Mouse (Mus musculus): ENCODE measurements around the gene Mmrn2.

Mmrn2 gene

GRCm38 (mm10) chr14:34375415-34375904 lies at the start of gene Mmrn2:
Gene Mmrn2 (plus strand): TSS chr14:34375465.
- CTCF ChIA-PET = no interaction called here

GRCm38 (mm10) chr14:34326606-34327005 lies 48.7 kb upstream of the Mmrn2 start:
- CTCF ChIA-PET = no interaction called here

DNA sequence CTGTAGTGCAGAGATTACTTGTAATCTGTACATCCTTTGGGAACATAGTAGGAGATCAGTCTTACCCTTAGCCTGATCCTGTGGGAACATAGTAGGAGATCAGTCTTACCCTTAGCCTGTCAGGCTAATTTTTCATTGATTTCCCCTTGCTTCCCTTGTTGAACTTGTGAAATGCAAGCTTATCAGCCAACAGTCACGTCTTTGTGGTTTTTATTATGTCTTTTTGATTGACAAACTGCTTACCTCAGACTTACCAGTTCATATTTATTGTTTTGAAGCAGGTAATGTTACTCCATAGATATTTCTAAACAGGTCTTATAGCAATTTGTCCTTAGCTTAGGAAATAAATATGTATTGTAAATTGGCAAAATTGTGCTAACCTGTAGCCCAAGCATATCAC lies 47.6 kb upstream of the Mmrn2 start:
- CTCF ChIA-PET = no interaction called here

GRCm38 (mm10) chr14:34330657-34331158 lies 44.6 kb upstream of the Mmrn2 start:
- CTCF ChIA-PET = no interaction called here

DNA sequence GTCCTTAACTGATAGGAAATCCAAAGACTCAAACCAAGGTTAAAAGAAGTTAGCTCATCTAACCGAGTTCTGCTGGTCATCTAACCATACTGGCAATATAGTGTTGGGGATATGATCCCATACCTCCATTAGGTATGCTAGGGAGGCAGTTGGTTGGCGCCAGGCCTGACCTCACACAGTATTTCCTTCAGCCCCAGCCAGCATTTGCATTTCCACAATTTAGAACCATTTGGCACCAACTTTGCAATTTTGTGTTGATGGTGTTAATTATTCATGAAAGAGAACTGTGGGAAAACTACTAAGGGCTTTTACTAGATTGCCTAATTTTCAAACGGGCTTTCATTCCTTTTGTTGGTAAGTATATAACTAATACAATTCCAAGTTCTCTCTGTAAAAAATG lies 43.4 kb upstream of the Mmrn2 start:
- CTCF ChIA-PET = no interaction called here

DNA sequence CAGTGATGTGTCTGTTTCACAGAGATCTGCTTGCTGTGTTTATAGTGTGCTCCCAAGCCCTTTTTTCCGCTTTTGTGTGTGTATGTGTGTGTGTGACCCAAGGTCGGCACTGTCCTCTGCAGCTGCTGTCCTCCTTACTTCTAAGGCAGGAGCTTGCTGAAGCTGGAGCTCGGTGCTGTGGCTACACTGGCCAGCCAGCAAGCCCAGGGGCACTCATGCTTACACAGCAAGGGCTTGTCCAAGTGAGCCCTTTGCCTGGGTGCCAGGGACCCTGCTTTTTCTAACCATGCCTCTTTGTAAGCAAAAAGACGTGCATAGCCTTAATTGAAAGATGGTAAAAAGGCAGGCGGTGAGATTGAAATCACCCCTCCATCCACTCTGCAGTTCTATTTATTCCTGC lies 42.8 kb upstream of the Mmrn2 start:
- CTCF ChIA-PET = no interaction called here

DNA sequence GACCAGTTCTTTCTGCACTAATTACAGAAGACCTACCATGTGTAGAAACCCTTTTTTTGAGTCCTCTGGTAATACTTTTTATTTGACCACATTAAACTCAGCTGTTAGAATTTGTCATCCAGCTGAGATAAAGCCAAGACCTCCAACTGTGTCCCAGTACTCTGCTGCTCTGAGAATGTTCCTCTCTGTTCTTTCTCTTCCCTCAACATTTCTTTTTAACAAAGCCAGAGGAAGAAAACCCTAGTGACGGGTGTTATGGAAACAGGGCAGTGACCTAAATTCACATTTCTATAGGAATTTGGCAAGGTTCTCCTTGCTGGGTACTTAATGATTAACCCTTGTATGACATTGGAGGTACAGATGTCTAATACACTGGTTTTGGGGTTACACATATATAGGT lies 35.8 kb upstream of the Mmrn2 start:
- CTCF ChIA-PET = no interaction called here

GRCm38 (mm10) chr14:34341993-34342392 lies 33.3 kb upstream of the Mmrn2 start:
- CTCF ChIA-PET = no interaction called here

DNA sequence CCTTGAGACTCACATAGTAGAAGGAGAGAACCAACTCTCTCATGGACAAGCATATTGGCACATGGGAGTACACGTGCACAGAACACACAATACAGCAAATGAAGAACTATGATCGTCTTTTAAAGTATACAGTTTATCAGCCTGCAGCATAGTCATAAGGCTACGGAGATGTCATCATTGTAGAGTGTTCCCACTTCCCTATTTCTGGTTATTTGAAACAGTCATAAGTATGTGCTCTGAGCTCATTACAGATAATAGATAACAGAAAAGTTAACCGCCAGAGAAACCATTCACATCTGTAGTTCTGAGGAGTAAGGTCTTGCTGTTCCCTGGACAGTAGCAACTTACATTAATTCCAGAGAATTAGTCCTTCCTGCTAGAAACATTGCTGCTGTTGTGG lies 32.2 kb upstream of the Mmrn2 start:
- CTCF ChIA-PET = no interaction called here

DNA sequence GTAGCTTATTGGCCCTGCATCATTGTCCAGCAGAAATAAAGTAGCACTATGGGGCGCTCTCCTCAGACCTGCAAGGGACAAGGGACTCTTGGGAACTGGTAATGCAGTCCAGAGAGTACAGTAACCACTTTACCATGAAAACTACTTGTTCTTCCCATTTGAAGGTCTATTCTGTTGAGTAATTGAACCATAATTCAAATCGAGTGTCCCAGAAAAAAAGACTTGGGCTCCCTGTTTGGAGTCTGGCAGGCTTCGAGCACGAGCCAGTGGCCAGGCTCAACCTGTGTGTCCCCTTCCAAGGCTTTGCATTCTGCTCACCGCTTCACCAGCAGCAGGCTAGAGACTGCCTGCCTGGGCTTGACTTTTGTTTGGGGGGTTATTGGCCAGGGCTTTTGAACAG lies 30.9 kb upstream of the Mmrn2 start:
- CTCF ChIA-PET = no interaction called here

GRCm38 (mm10) chr14:34345771-34346566 lies 29.3 kb upstream of the Mmrn2 start:
- CTCF ChIA-PET = interaction anchor here (0.7 kb wide), 1 partner anchor 285 kb away, joined by 13 read pairs; no protein-coding TSS in a partner anchor

- CTCF ChIA-PET = interaction anchor here (0.6 to 0.7 kb wide), 2 partner anchors 47 to 284 kb away, joined by 3 to 13 read pairs; no protein-coding TSS in a partner anchor
These were observed 28.2 kb upstream of the Mmrn2 start for GRCm38 (mm10) chr14:34347084-34347483.

DNA sequence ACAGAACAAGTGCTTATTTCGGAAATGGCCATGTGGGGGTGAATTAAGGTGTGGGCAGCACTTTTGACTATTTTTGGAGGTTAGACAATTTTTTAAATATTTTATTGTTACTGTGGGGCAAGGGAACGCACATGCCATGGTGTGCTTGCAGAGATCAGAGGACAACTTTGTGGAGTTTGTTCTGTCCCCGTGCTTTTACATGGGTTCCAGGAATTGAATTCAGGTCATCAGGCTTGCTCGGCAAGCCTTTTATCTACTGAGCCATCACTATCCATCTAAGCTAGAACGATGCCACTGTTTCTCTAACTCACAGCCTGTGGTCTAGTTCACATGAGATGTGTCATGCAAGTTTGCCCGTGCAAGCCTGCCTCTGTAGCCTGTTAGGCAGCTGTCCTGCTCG lies 27.0 kb upstream of the Mmrn2 start:
- CTCF ChIA-PET = no interaction called here

- CTCF ChIA-PET = no interaction called here
These were observed 26.3 kb upstream of the Mmrn2 start for GRCm38 (mm10) chr14:34349007-34349406.

- CTCF ChIA-PET = no interaction called here
These were observed 23.6 kb upstream of the Mmrn2 start for GRCm38 (mm10) chr14:34351660-34352059.

- CTCF ChIA-PET = no interaction called here
These were observed 22.7 kb upstream of the Mmrn2 start for GRCm38 (mm10) chr14:34352523-34352922.

GRCm38 (mm10) chr14:34353326-34353725 lies 21.9 kb upstream of the Mmrn2 start:
- CTCF ChIA-PET = no interaction called here

DNA sequence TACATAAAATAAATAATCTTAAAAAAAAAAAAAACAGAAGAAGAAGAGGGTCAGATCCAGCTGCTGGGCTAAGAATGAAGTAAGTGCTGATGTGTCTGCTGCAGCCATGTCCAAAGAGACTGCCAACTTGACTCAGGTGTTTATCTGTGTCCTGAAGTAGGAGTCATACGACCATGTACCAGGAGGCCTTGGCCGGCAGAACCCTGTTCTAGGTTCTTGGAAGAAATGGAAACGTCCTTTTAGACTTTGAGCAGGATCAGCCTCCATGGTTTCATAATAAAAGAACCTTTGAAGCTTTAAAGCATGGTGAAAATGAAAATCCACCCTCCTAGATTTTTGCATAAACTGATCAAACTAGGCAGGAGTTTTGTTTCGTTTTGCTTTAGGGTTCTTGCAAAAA lies 20.8 kb upstream of the Mmrn2 start:
- CTCF ChIA-PET = no interaction called here

GRCm38 (mm10) chr14:34355301-34355700 lies 20.0 kb upstream of the Mmrn2 start, which contains the start of gene Fam25c:
Gene Fam25c (minus strand): TSS chr14:34355433.
- CTCF ChIA-PET = no interaction called here

DNA sequence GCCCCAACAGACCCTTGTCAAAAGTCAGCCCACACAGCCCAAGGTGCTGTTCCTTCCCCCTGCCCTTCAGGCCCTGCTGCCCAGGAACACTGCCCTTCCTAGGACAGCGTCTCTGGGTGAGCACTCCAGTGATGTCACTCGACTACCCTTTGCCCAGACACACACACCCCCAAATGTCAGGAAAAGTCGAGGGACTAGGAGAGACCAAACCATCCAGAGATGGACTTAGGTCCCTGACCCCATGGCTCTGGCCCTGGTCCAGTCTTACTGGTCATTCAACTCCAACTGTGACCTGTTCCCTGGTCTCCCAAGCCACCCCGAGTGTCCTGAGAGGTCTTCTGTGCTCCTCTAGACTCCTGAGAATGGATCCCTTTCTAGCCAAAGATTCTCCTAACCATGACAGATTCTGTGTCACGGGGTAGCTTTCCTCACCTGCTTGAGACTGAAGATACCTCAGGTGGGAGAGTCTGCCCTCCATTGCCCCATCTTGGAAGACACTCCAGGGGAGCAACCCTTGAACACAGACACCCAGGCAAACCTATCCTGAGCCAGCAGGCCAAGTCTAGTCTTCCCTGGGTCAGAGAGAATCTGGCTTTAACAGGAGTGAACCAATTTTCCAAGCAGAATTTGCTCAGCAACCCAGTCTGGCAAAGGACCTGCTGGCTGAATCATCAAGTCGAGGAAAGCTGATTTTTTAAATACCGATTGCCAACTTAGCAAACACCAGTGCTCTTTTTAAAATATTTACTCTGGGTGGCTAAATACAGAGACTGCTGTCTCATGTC lies 17.4 kb upstream of the Mmrn2 start:
- CTCF ChIA-PET = no interaction called here

GRCm38 (mm10) chr14:34359676-34360244 lies 15.5 kb upstream of the Mmrn2 start:
- CTCF ChIA-PET = no interaction called here

- CTCF ChIA-PET = no interaction called here
These were observed 15.0 kb upstream of the Mmrn2 start for GRCm38 (mm10) chr14:34360251-34360650.

Measured in spleen, embryonic (tissue).